Mouse (Mus musculus) MEL (cell line): ENCODE data around the gene Cym. TPM values are rescaled to one million over a fixed set of nuclear protein-coding genes. Genes with fewer than 3 reads are reported as not detected.

Source experiments
- DNase-seq: peaks from one replicate; pipeline ENCODE4 v3.0.0; 2011; ENCODE audit warnings: low read depth, low spot score
- H3K27ac ChIP-seq: 2 replicates; pipeline ENCODE4 v1.5.1; 2012; ENCODE audit warnings: low read depth, mild to moderate bottlenecking, control low read depth, low read length, moderate library complexity; ENCODE audit not compliant: control insufficient read depth
- H3K27me3 ChIP-seq, 2 experiments: fragments of 150-350 bp in 1 of 2; sonication (generic) in 1 of 2; 2 replicates each; pipeline ENCODE4 v1.6.1; 2012; ENCODE audit warnings: low read length in 2 of 2, mild to moderate bottlenecking in 2 of 2, improper control_type of control experiment in 1 of 2, moderate library complexity in 1 of 2; ENCODE audit not compliant: insufficient read depth in 2 of 2, control insufficient read depth in 1 of 2
- H3K36me3 ChIP-seq, 2 experiments: 2 replicates each; pipeline ENCODE4 v1.6.1; 2012 to 2014; ENCODE audit warnings: low read length in 2 of 2, improper control_type of control experiment in 1 of 2, inconsistent platforms in 1 of 2, mild to moderate bottlenecking in 1 of 2; ENCODE audit not compliant: insufficient read depth in 2 of 2, control insufficient read depth in 1 of 2
- H3K4me1 ChIP-seq, 2 experiments: fragments of 150-350 bp in 1 of 2; sonication (generic) in 1 of 2; 2 replicates each; pipeline ENCODE4 v1.6.1; 2012; ENCODE audit warnings: low read length in 2 of 2, improper control_type of control experiment in 1 of 2, mild to moderate bottlenecking in 1 of 2; ENCODE audit not compliant: insufficient read depth in 2 of 2, control insufficient read depth in 1 of 2
- H3K4me3 ChIP-seq, 2 experiments: fragments of 150-350 bp in 1 of 2; sonication (generic) in 1 of 2; 2 replicates each; pipeline ENCODE4 v1.5.1; 2012; ENCODE audit warnings: low read depth in 2 of 2, low read length in 2 of 2, mild to moderate bottlenecking in 2 of 2, moderate library complexity in 2 of 2, control low read depth in 1 of 2, improper control_type of control experiment in 1 of 2; ENCODE audit not compliant: control insufficient read depth in 1 of 2, insufficient read depth in 1 of 2
- H3K79me2 ChIP-seq: 2 replicates; pipeline ENCODE4 v1.6.1; 2012; ENCODE audit warnings: mild to moderate bottlenecking, low read length, moderate library complexity; ENCODE audit not compliant: control insufficient read depth, poor library complexity, insufficient read depth
- H3K9ac ChIP-seq: 2 replicates; pipeline ENCODE4 v1.6.1; 2012; ENCODE audit warnings: low read depth, mild to moderate bottlenecking, control low read depth, low read length, moderate library complexity; ENCODE audit not compliant: control insufficient read depth, poor library complexity, severe bottlenecking
- H3K9me3 ChIP-seq: fragments of 150-350 bp; sonication (generic); replicated peaks from 2 replicates; pipeline ENCODE4 v1.6.1; 2012; ENCODE audit warnings: mild to moderate bottlenecking, low read length, improper control_type of control experiment, moderate library complexity; ENCODE audit not compliant: insufficient read depth
- CHD1 ChIP-seq: IDR thresholded peaks from 2 replicates; pipeline ENCODE4 v1.6.1; 2012; ENCODE audit warnings: low read depth, mild to moderate bottlenecking, inconsistent platforms, low read length, improper control_type of control experiment
- CTCF ChIP-seq, 3 experiments: IDR thresholded peaks in 2 of 3; conservative IDR thresholded peaks in 1 of 3; 2 replicates each; pipeline ENCODE4 v1.5.1; 2011 to 2012; ENCODE audit warnings: low read length in 3 of 3, low read depth in 2 of 3, mild to moderate bottlenecking in 2 of 3, improper control_type of control experiment in 1 of 3, inconsistent platforms in 1 of 3, mixed read lengths in 1 of 3, moderate library complexity in 1 of 3; ENCODE audit not compliant: control insufficient read depth in 1 of 3, insufficient read depth in 1 of 3, poor library complexity in 1 of 3, severe bottlenecking in 1 of 3
- ETS1 ChIP-seq: IDR thresholded peaks from 2 replicates; pipeline ENCODE4 v1.6.1; 2012; ENCODE audit warnings: low read depth, mild to moderate bottlenecking, inconsistent platforms, low read length, improper control_type of control experiment, moderate library complexity
- GABPA ChIP-seq: IDR thresholded peaks from 2 replicates; pipeline ENCODE4 v1.6.1; 2012; ENCODE audit warnings: low read depth, mild to moderate bottlenecking, inconsistent platforms, low read length, improper control_type of control experiment, moderate library complexity
- HCFC1 ChIP-seq: IDR thresholded peaks from 2 replicates; pipeline ENCODE4 v1.6.1; 2012; ENCODE audit warnings: low read depth, mild to moderate bottlenecking, inconsistent platforms, low read length, improper control_type of control experiment, moderate library complexity
- JUND ChIP-seq: IDR thresholded peaks from 2 replicates; pipeline ENCODE4 v1.6.1; 2011; ENCODE audit warnings: low read depth, mild to moderate bottlenecking, improper control_type of control experiment, low read length
- MAZ ChIP-seq: IDR thresholded peaks from 2 replicates; pipeline ENCODE4 v1.6.1; 2012; ENCODE audit warnings: low read depth, mild to moderate bottlenecking, inconsistent platforms, low read length, improper control_type of control experiment
- MEF2A ChIP-seq: IDR thresholded peaks from 2 replicates; pipeline ENCODE4 v1.6.1; 2014; ENCODE audit warnings: low read depth, mild to moderate bottlenecking, inconsistent platforms, low read length, improper control_type of control experiment; ENCODE audit not compliant: poor library complexity, insufficient replicate concordance, severe bottlenecking; ENCODE audit errors: extremely low read depth
- MYC ChIP-seq: IDR thresholded peaks from 2 replicates; pipeline ENCODE4 v1.6.1; 2011; ENCODE audit warnings: low read depth, mild to moderate bottlenecking, low read length, improper control_type of control experiment, moderate library complexity
- NELFE ChIP-seq: IDR thresholded peaks from 2 replicates; pipeline ENCODE4 v1.6.1; 2011; ENCODE audit warnings: low read depth, low read length, improper control_type of control experiment
- NRF1 ChIP-seq: IDR thresholded peaks from 2 replicates; pipeline ENCODE4 v1.6.1; 2014; ENCODE audit warnings: low read depth, mild to moderate bottlenecking, inconsistent platforms, low read length, improper control_type of control experiment, moderate library complexity; ENCODE audit not compliant: poor library complexity, insufficient read depth, severe bottlenecking
- POLR2AphosphoS5 ChIP-seq: IDR thresholded peaks from 2 replicates; pipeline ENCODE4 v1.6.1; 2012; ENCODE audit warnings: low read depth, borderline replicate concordance, mild to moderate bottlenecking, inconsistent platforms, low read length, moderate library complexity, mixed read lengths
- RAD21 ChIP-seq: IDR thresholded peaks from 2 replicates; pipeline ENCODE4 v1.6.1; 2011; ENCODE audit warnings: mild to moderate bottlenecking, low read depth, low read length, improper control_type of control experiment
- RCOR1 ChIP-seq: IDR thresholded peaks from 2 replicates; pipeline ENCODE4 v1.6.1; 2012; ENCODE audit warnings: low read depth, mild to moderate bottlenecking, inconsistent platforms, low read length, improper control_type of control experiment
- SIN3A ChIP-seq: IDR thresholded peaks from 2 replicates; pipeline ENCODE4 v1.6.1; 2012; ENCODE audit warnings: low read length, improper control_type of control experiment, inconsistent platforms
- TAL1 ChIP-seq: IDR thresholded peaks from 2 replicates; pipeline ENCODE4 v1.6.1; 2012; ENCODE audit warnings: mild to moderate bottlenecking, inconsistent platforms, low read length, moderate library complexity, mixed read lengths
- TBP ChIP-seq: IDR thresholded peaks from 2 replicates; pipeline ENCODE4 v1.8.0; 2011; ENCODE audit warnings: low read depth, low read length, improper control_type of control experiment
- USF1 ChIP-seq: IDR thresholded peaks from 2 replicates; pipeline ENCODE4 v1.6.1; 2014; ENCODE audit warnings: low read depth, mild to moderate bottlenecking, inconsistent platforms, low read length, improper control_type of control experiment, moderate library complexity
- ZMIZ1 ChIP-seq: IDR thresholded peaks from 2 replicates; pipeline ENCODE4 v1.6.1; 2012; ENCODE audit warnings: low read depth, mild to moderate bottlenecking, inconsistent platforms, low read length, improper control_type of control experiment, moderate library complexity
- ZNF384 ChIP-seq: IDR thresholded peaks from 2 replicates; pipeline ENCODE4 v1.6.1; 2012; ENCODE audit warnings: low read depth, mild to moderate bottlenecking, inconsistent platforms, low read length, improper control_type of control experiment
- polyA plus RNA-seq, 2 experiments: library from polyadenylated mRNA; stranded (reverse) in 1 of 2; unstranded in 1 of 2; fragments of >175 nt in 1 of 2; fragments of >200 nt in 1 of 2; gene quantifications; 2 replicates each; pipeline versions ENCODE4 v1.2.1 to v1.2.4; 2012; ENCODE audit warnings: low replicate concordance in 2 of 2, low read depth in 1 of 2; ENCODE audit not compliant: insufficient read length in 2 of 2, insufficient read depth in 1 of 2, missing spikeins in 1 of 2
- total RNA-seq: library from RNA; depleted of rRNA; stranded (reverse); fragments of 300-350 nt; gene quantifications from 2 replicates; pipeline ENCODE4 v1.2.3, GENCODE M21; 2012

Cym gene
- total and polyA plus RNA-seq, 3 experiments = 0.08 TPM; not detected in 2

DNA sequence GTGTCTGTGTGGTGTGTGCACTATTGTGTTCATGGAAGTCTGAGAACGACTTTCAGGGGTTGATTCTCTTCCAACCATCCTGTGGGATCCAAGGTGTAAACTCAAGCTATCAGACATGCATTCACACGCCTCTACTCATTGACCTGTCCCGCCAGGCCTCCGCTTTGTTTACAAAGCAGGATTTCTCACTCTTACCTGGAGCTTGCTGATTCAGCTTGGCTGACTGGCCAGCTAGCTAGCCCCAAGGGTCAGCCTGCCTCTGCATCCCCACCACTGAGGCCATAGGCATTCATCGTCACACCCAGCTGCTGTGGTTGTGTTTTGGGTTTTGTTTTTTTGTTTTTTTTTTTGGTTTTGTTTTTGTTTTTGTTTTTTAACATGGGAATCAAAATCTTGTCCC, 7.7 kb upstream of the Cym start:
- Histone ChIP-seq H3K4me3 (no peak overlapping the region), H3K36me3 (no peaks in the 10 kb centered on the region), H3K27me3 (no peaks in the 10 kb centered on the region), H3K4me1 (no peaks in the 10 kb centered on the region), H3K9me3 (no peaks in the 10 kb centered on the region), H3K9ac (no peak overlapping the region), H3K79me2 (no peaks in the 10 kb centered on the region), H3K27ac (no peak overlapping the region)
- no peak for DNase-seq
- TF ChIP-seq HCFC1 (no peak), NRF1 (no peak), CHD1 (no peak), POLR2AphosphoS5 (no peak), TBP (no peak), MYC (no peak)

DNA sequence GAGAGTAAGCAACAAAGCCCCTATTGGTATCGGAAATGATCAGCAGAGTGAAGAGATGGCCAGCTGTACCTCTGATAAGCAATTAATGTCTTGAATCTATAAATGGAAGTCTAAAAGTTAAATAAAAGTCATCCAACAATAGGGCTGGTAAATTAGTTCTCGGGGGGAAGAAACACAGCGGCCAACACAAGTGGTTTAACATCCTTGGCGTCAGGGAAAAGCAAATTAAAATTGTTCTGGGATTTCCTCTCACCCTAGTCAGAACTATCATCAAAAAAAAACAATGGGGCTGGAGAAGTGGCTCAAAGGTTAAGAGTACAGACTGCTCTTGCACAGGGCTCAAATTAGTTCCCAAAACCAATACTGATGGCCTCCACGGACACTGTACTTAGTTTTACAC, 4.3 kb upstream of the Cym start:
- H3K4me1 ChIP-seq = no peaks in the 10 kb centered on the region
- H3K79me2 ChIP-seq = no peaks in the 10 kb centered on the region
- no peak for TF ChIP-seq USF1
- TF ChIP-seq POLR2AphosphoS5 = no peak
- no peak for TF ChIP-seq GABPA
- TF ChIP-seq MAZ = no peak
- no peak for TF ChIP-seq MEF2A
- TF ChIP-seq SIN3A = no peak
- no peak for TF ChIP-seq HCFC1
- TF ChIP-seq NRF1 = no peak
- no peaks in the 10 kb centered on the region for H3K36me3 ChIP-seq
- H3K4me3 ChIP-seq = no peak overlapping the region
- H3K27me3 ChIP-seq = no peaks in the 10 kb centered on the region; a peak in 1 of 4 replicates
- no peak overlapping the region for H3K9ac ChIP-seq
- H3K9me3 ChIP-seq = no peaks in the 10 kb centered on the region
- no peak for DNase-seq
- H3K27ac ChIP-seq = no peak overlapping the region

DNA sequence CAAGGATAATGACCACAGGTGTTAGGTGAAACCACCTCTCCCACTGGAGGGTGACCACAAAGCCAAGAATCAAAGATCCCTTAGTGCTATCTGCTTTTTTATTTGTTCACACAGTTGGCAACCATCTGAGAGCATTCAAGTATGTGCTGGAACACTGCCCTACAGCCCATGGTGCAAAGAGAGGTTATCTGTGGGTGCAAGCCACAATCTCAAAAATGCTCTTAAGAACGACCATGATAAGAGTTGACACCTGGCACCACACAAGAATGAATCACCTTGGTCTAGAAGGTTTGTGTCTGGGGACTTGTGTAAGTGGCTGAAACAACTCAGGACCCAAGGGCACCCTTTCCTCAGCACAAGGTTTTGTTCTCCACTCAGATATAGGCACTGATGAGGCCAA, 1.7 kb upstream of the Cym start:
- H3K4me1 ChIP-seq = no peaks in the 10 kb centered on the region
- H3K9me3 ChIP-seq = no peaks in the 10 kb centered on the region
- H3K4me3 ChIP-seq = no peak overlapping the region
- TF ChIP-seq JUND (no peak), TAL1 (no peak), NELFE (no peak), NRF1 (no peak), SIN3A (no peak), RCOR1 (no peak), CTCF (IDR thresholded peaks at IDR 0.05 in 2 of 3, conservative IDR thresholded peaks at IDR 0.05 in 1 of 3; ENCODE audit: control insufficient read depth in 1 of 3, insufficient read depth in 1 of 3, low read depth in 2 of 3, low read length in 3 of 3, poor library complexity in 1 of 3, severe bottlenecking in 1 of 3) (no peak), RAD21 (no peak), ZNF384 (no peak), ZMIZ1 (no peak), ETS1 (no peak)
- TF ChIP-seq, all 39 proteins: peak for 0
- H3K9ac ChIP-seq = no peak overlapping the region
- no peak for DNase-seq
- peaks cover 0 to 1% of the 10 kb centered on the region in 2 experiments; a peak in 2 of 4 replicates for H3K27me3 ChIP-seq
- H3K36me3 ChIP-seq = no peaks in the 10 kb centered on the region
- no peak overlapping the region for H3K27ac ChIP-seq
- no peaks in the 10 kb centered on the region for H3K79me2 ChIP-seq
